Mouse (Mus musculus): ENCODE results near the gene Slc25a3.

Gene Slc25a3

DNA sequence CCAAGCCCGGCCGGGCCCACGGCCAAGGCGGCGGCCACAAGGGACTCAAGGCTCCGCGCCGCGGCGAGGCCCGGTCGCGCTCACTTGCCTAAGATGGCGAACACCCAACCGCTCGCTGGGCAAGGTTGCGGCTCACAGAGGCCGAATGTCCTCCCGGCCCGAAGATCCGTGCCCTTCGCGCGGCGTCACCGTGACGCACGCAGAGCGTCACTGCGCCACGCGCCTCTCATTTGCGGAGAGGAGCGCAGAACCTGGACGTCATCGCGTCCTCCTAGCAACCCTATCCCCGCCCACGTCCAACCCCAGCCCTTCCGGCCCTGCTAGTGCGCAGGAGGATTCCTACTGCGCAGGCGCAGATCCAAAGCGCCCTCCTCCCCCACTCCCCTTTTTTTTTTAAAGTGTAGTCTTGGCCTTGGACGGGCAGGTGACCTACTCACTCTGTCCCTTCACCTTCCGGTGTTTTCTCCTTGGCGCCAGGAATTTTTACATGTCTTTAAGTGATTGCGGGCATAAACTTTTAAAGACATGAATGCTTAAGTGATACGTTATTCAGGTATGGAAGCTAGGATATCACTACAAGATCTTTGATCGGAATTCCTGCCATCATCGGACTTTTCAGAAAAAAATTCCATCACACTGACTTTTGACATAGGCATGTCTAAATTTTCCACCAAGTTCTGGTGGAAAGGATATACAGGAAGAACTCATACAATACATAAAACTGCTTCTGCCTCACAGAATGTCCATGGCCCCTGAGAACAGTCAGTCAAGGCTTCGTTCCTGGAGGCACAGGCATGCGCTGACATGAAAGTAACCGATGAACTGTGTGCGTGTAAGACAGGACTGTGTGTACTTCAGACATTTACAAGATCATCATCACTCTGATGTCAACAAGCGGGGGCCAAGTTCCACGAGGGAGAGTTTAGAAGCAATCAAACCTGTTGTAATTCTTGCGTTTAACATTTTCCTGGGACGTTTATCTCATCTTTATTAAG is at the start of gene Slc25a3:
Gene Slc25a3 (minus strand): TSS at position 232 of the 995 bp plus-strand sequence.
- DNase-seq (ENCODE audit: extremely low read depth, low read depth), result peak; percentile 93

DNA sequence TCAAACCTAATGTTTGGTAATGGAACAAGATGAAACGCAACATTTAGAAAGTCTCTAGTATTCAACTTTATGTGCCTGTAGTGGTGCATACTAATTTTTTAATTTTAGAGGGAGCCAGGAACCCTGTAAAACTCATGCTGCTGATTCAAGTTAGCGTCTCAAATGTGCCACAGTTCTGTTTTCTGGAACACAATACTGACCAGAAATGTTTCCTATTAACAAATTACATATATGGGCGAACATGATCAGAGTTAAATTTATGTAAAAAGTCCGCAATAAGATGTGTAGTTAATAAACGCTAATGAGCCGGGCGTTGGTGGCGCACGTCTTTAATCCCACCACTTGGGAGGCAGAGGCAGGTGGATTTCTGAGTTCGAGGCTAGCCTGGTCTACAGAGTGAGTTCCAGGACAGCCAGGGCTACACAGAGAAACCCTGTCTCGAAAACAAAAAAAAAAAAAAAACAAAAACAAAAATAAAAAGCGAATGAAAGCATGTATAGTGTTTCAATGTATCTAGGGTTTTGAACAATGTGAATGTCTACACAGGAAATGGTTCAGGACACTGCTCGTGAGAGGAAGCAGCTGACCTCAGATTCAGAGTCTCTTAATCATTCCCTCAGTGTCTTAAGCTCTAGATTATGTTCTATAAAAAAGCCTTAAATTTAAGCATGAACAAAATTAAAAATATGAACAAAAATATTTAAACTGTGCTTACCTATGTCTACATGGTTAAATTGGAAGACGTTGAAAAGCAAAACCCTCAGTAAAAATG is 48.7 kb upstream of the Slc25a3 start:
- DNase-seq (ENCODE audit: extremely low read depth, low read depth), result no peak

DNA sequence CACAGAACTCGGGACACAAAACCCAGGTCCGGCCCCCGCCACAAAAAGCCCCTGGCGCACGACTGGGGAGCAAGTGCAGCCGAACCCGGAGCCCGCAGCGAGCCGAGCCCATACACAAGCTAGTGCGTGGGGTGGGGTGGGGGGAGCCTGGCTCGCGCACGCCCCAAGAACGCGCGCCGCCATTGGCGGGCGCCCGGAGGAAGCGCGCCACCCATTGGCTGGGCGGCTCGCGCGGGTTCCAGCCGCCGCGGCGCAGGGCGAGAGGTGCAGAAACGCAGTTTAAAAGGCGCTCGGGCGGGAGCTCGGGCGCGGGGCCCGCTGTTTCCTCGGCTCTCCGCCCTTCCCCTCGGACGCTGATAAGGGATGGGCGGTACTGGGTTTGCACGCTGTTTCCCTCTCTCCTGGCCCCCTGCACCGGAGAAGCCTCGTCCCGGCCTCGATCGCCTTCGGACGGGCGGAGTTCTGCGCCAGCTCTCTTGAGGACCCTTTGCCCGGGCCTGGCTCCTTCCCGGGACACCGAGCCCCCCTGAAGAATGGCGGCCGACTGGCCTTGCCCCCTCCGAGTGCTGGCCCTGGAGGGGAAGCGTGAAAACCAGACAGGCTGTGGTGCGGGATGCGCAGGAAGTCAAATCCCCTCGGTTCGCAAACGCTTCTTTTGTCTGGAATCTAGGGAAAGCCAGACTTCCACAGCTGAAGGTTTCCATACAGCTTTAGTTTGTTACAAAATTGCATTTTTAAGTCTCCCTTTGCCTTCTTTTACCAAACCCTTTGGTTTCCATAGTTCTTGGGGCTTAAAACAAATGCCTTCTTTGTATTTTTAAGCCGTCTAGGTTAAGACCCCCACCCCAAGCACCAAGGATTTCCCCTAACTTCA is 47.8 kb upstream of the Slc25a3 start:
- peak; percentile 82 for DNase-seq (ENCODE audit: extremely low read depth, low read depth)

DNA sequence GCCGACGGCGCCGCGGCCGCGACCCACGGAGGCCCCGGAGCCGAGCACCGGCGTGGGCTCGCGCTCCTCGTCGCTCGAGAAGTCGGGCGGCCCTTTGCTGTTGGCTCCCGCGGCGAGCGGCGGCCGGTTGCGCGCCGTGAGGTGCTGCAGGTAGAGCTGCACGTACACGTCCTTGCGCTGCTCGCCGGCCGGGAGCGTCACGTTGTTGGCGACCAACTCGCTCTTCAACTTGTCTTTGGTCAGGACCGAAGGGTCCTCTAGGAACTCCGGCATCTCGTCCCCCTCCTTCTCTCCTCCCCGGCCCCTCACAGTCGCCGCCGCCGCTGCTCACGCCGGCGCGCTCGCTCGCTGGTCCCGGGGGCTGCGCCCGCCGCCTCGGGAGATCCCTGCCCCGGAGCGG is 47.2 kb upstream of the Slc25a3 start:
- DNase-seq (ENCODE audit: extremely low read depth, low read depth), result no peak

DNA sequence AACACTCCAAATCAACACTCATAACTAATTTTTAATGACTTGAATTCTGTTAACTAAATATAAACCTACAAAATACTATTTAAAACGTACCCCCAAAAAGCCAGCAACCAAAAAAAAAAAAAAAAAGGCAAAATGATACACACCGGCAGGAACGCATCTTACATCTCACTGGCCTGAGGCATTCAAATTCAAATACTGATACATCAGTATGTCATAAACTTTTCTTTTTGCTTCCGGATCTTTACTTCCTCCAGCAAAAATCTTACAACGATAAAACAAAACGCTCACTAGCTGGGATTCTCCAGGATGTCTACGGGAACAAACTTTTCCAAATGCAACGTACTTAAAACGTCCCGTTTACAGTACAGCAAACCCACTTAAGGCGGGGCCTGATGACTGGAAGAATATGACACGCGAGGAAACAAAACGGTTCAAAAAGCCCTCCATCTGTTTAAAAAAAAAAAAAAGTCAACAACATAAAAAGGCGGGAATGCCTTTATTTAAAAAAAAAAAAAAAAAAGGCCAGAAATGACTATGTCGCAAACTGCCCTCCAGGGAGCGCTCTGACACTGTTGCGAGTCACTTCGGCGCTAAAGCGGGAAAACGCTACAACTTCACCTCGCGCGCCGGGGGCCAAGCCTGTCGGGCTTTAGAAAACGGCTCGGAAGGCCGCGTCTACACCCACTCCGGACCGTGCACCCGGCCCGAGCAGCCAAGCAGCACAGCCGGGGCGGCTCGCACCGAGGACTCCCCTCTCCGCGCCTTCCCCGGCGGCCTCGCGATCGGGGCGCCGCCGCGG is 46.5 kb upstream of the Slc25a3 start:
- DNase-seq (ENCODE audit: extremely low read depth, low read depth), result peak; percentile 69

DNA sequence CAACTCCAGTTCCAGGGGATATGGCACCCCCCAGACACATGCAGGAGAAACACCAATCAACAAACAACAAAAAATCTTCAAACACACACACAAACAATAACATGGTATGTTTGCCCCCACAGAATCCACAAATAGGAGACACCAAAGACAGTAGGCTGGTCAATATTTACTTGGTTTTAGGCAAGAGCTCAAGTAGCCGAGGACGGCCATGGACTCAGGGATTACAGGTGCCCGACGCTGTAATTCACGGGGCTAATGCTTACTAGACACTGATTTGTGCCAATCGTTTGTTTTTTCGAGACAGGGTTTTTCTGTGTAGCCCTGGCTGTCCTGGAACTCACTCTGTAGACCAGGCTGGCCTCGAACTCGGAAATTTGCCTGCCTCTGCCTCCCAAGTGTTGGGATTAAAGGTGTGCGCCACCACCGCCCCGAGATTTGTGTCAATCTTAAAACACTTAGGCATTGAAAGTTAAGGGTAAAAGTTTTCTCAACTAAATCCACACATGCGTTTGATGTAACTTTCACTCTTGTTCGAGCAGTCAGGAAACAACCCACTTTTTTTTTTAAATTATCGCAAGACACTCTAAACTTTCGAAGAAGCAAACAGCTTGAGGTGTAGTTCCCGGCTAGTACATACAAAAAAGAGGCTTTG is 45.7 kb upstream of the Slc25a3 start:
- no peak for DNase-seq (ENCODE audit: extremely low read depth, low read depth)

DNA sequence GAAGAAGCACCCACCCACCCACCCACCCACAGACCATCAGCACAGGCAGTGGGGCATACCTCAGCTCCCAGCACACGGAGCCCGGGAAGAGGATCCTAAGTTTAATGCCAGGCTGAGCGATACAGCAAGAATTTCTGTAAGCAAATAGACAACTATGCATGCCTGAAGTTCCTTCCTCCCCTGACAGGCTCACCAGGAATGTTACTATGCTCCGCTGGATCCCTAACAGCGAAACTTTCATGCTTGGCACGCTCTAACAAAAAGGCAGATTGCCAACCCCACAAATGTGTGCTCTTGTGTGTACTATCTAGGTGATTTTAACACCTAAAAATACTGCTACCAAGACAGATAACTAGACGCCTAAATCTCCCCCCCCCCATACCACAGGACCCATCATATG is 43.5 kb upstream of the Slc25a3 start:
- DNase-seq (ENCODE audit: extremely low read depth, low read depth), result no peak

DNA sequence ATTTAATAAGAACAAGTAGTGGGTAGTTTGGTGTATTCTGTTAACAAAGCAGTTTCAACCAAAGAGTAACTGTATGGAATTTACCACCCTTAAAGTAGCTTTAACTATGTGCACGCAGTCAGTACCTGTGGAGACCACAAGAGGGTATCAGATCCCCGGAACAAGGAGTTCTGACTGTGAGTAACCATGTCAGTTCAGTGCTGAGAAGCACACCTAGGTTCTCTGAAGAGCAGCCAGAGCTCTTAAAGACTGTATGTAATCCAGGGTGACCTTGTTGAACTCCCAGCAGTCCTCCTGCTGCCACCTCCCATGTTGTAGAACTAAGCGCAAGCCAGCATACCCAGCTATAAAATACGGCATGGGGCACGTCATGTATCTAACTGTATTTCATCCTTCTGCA is 43.0 kb upstream of the Slc25a3 start:
- no peak for DNase-seq (ENCODE audit: extremely low read depth, low read depth)

DNA sequence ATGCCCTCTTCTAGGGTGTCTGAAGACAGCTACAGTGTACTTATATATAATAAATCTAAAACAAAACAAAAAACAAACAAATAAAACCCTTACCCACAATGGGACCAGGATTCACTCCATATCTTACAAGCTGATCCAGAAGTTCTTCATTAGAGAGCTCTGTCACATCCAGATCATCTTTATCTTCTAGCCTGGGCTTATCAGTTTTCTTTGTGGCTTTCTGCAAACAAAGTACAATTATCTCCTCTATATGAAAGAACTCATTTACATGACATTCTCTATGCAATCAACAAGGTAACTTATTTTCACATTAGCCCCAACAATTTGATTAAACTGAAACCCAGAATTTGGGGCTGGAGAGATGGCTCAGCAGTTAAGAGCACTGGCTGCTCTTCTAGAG is 42.0 kb upstream of the Slc25a3 start:
- DNase-seq (ENCODE audit: extremely low read depth, low read depth), result no peak

DNA sequence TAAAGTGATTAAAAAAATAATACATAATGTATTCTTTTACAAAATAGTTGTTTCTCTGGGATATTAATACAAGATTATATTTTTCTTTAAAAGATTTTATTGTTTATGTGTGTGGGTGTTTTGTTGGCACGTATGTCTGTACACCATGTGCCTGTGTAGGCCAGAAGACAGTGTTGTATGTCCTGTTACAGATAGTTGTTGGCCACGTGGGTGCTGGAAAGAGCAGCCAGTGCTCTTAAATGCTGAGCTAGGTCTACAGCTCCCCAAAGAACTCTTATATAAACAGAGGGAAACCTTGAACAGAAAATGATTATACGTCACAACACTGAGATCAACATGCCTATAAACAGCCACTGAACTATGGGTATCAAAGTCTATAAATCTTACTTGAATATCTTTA is 40.6 kb upstream of the Slc25a3 start:
- DNase-seq (ENCODE audit: extremely low read depth, low read depth), result no peak

DNA sequence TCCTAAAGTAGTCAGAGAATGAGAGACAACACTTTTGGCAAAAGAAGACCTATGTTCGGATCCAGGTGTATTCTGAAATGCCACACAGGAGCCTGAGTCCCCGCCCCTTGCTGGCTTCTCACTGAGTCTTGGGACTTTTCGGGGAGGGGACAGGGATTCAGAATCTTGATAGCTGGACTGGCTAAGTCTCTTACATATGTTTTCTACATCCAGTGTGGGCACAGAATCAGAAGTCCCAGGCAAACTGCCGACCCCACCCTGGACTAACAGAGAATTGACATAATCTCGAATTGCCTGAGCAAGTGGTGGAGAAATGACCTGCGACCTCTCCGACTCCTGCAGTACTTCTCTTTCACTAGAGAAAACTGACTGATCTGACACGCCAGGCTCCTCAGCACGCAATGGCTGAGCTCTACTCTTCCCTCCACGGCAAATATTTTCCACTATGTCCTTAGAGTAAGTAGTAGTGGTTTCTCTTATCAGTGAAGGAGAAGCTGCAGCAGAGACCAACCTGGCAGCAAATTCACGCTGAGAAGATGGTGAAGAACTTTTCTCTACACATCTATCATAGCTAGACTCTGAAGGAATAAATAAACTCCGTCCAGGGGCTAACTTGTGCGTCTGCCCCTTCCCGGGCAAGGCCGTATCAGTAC is 38.8 kb upstream of the Slc25a3 start:
- DNase-seq (ENCODE audit: extremely low read depth, low read depth), result no peak

DNA sequence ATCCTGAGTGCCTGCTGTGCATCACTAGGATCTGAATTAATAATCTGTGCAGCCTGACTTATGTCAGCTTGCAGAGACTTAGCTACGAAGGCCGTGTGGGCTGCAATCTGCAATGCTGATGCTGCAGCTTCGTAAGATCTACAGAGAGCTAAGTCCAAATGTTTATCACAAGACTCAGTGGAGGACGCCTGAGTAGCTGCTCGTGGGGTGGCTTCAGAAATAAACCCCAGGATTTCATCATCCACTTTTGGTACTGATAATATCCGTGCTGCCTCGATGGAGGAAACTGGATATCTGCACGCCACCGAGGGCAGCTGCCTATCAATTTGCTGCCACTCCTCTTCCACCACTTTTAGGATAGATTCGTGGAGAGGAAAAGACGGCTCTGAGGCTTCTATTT is 38.2 kb upstream of the Slc25a3 start:
- peak; percentile 67 for DNase-seq (ENCODE audit: extremely low read depth, low read depth)

DNA sequence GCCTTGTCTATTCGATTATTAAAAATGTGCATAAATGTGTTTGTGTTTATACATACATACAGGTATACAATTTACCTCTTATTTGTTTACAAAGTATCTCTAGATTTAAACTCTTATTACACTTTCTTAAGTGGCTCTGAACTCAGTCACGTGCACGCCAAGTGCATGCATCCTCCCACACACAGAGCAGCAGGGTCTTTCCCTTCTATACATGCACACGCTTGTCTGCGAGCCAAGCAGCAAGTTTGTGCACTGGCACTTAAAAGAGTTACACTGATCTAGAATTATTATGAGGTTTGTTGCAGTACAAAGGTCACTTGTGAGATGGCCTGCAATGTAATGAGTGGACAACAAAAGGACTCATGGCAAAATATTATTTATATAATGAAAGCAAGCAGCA is 37.1 kb upstream of the Slc25a3 start:
- DNase-seq (ENCODE audit: extremely low read depth, low read depth), result no peak

DNA sequence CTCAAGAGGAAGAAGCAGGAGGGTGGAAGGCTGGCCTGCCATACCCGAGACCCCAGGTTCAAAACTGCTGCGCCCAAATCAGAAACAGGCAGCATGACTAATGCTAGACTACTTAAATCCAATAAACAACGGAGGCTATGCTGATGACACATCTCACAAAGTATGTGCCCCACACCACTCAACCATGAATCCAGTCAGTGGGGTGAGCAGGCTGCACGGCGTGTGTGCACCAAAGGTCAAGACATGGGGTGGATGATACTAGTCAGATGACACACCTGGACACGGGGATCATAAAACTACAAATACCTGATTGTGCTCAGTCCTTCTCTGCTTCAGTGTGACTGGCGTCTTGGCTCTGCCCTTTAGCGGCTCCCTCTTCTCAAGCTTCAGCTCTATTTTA is 34.6 kb upstream of the Slc25a3 start:
- no peak for DNase-seq (ENCODE audit: extremely low read depth, low read depth)

DNA sequence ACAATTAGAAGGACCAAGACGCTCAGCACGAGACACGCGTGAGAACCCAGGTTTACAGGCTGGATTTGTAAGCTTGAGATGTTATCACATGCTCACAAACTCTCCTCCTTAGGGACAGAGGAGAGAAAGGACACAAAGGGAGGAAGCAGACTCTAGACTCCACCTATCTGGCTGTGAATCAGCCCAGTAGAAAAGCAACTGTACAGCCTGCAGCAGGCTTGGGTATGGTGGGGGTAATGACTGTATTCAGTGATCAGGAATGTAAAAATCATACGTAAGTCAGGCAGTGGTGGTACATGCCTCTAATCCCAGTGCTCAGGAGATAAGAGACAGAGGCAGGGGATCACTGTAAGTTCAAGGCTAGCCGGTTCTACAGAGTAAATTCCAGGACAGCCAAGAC is 32.5 kb upstream of the Slc25a3 start:
- no peak for DNase-seq (ENCODE audit: extremely low read depth, low read depth)

DNA sequence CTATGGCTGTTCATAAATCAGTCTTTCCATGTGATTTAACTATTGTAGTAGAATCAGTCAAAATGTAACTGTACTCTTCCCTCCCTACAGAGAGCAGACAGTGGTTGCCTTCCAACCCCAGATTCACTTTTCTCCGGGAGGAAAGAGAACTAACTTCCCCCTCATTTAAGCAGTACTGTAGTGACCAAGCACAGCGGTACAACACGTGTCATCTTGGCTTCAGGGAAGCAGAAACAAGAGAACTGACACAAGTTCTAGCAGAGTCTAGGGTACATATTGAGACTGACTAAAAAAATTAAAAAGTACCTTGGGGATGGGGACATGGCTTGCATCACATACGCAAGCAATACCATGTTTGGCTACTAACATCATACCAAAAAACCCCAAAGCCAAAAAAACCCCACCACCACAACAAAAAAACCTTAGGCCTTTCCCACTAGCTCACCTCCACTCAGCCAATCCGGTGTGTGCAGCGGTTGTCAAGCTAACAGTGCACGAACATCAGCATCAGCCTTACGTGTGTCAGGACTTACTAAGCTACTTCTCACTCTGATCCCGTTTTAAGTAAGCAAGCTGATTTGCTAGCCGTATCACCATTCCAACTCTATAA is 30.1 kb upstream of the Slc25a3 start:
- DNase-seq (ENCODE audit: extremely low read depth, low read depth), result no peak

DNA sequence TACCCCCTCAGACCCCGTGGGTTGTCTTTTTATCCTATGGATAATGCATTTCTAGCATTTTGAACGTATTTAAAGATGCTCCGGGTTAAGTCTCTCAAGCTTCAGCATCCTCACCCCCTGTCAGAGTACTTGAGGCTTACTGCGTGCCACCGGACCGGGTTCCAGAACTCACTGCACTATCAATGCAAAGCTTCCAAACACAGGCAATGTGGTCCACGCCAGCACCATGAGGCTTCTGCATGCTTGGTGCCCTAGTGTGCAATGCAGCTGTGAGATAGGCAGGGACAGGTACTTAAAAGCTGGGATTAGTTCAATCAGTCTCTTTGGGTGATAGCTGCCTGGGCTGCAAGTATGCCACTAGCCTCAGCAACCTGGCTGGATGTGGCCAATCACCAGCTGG is 21.6 kb upstream of the Slc25a3 start:
- no peak for DNase-seq (ENCODE audit: extremely low read depth, low read depth)

DNA sequence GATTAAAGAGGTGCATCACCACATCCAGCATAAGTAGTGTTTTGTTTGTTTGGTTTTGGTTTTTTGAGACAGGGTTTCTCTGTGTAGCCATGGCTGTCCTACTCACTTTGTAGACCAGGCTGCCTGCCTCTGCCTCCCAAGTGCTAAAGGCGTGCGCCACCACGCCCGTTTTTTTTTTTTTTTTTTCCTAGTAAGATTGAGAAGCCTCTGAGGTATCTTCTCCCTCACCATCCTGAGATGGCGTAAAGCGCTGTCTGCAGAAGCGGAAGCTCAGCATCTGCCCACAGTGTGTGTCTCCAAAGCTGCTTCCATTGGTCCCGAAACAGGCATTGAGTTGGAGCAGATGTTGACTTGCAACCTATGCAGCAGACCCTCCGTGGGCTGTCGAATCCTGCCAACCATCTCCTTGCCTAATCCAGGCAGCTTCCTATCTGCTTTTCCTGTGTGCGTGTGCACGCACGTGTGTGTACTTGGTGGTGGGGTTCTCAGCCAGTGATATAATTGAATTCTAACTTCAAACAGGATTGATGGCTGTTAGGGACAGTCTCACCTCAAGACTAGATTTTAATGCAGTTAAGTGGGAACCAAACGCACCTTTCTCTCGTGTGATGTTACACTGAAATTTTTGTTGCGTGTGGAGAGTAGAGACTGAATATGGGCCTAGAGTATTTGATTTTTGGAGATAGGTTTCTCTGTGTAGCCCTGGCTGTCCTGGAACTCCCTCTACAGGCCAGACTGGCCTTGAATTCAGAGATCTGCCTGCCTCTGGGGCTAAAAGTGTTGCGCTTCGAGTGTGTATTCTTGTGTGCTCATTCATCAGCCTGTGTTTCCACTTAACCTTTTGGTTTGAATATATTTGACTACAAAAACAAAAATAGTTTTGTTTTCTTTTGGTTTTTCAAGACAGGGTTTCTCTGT is 19.7 kb upstream of the Slc25a3 start:
- no peak for DNase-seq (ENCODE audit: extremely low read depth, low read depth)

All from MEL-GATA-1-ER (cell line).